Mouse (Mus musculus) telencephalon, adult 2 months (tissue): ENCODE results near the gene Tpst2.

Experiments
- DNase-seq: peaks from one replicate; pipeline ENCODE4 v3.0.0-alpha.2; 2011; ENCODE audit warnings: low read depth, low spot score

Tpst2 gene

GRCm38 (mm10) chr5:112326446-112327009 lies 50.0 kb downstream of the Tpst2 start:
- no peak for DNase-seq

- no peak for DNase-seq
Observed at GRCm38 (mm10) chr5:112327854-112328253, 51.4 kb downstream of the Tpst2 start.

- DNase-seq = no peak
Observed at GRCm38 (mm10) chr5:112329805-112330564, 53.5 kb downstream of the Tpst2 start.

- no peak for DNase-seq
Observed at GRCm38 (mm10) chr5:112335473-112335872, 59.0 kb downstream of the Tpst2 start.

GRCm38 (mm10) chr5:112337004-112337403 lies 60.5 kb downstream of the Tpst2 start:
- no peak for DNase-seq

GRCm38 (mm10) chr5:112339215-112339614 lies 62.7 kb downstream of the Tpst2 start:
- no peak for DNase-seq

- DNase-seq = no peak
Observed at GRCm38 (mm10) chr5:112342463-112343204, 66.1 kb downstream of the Tpst2 start, which contains the start of the genes Srrd and Hps4. TSS of gene Srrd (minus strand) at chr5:112343040. TSS of gene Hps4 (plus strand) at chr5:112343083.

- DNase-seq = no peak
Observed at GRCm38 (mm10) chr5:112343205-112343595, 66.7 kb downstream of the Tpst2 start.

- DNase-seq = peak; percentile 77
Observed at GRCm38 (mm10) chr5:112344092-112344960, 67.8 kb downstream of the Tpst2 start.

- DNase-seq = no peak
Observed at GRCm38 (mm10) chr5:112346211-112346965, 69.9 kb downstream of the Tpst2 start.

GRCm38 (mm10) chr5:112349169-112349568 lies 72.7 kb downstream of the Tpst2 start:
- DNase-seq = no peak

GRCm38 (mm10) chr5:112355493-112355892 lies 79.0 kb downstream of the Tpst2 start:
- DNase-seq = no peak

- no peak for DNase-seq
Observed at GRCm38 (mm10) chr5:112355910-112356309, 79.4 kb downstream of the Tpst2 start, which contains the start of gene Gm6583. TSS of gene Gm6583 (minus strand) at chr5:112356033.

GRCm38 (mm10) chr5:112356322-112356721 lies 79.8 kb downstream of the Tpst2 start:
- no peak for DNase-seq

- DNase-seq = no peak
Observed at GRCm38 (mm10) chr5:112359520-112359919, 83.0 kb downstream of the Tpst2 start.

GRCm38 (mm10) chr5:112360077-112360476 lies 83.6 kb downstream of the Tpst2 start:
- DNase-seq = no peak

GRCm38 (mm10) chr5:112364184-112364797 lies 87.8 kb downstream of the Tpst2 start:
- DNase-seq = no peak
